Mouse (Mus musculus): ENCODE measurements around the gene Ncbp2.

Gene Ncbp2

DNA sequence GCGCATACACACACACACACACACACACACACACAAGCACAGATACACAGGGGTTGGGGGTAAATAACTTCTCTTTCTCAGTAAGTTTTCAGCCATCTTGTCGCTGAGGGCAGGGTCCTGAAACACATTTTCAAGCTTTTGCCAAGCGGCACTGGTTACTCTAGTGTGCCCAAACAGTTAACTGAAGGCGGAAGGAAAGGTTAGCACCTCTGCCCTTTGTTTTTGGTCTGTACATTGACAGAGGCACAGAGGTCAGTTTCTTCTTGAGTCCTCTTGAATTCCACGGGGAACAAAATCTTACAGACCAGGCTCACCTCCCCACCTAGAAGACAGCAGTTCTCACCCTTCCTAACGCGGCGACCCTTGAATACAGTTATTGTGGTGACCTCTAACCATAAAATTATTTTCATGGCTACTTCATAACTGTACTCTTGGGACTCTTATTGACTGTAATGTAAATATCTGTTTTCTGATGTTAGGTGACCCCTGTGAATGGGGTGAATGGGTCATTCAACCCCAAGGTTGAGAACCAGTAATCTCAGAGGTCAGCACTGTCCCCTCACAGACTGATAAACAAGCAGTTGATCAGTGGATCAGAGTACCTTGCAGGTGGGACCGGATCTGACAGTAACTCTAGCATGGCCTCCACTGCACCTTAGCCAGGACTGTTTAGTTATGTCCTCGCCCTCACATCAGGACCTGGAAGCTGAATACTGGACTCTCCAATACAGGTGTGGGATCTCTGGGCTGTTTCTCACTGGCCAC lies 60.4 kb downstream of the Ncbp2 start:
- DNase-seq (ENCODE audit: low read depth in 1 of 2, low spot score in 2 of 2): no peak

DNA sequence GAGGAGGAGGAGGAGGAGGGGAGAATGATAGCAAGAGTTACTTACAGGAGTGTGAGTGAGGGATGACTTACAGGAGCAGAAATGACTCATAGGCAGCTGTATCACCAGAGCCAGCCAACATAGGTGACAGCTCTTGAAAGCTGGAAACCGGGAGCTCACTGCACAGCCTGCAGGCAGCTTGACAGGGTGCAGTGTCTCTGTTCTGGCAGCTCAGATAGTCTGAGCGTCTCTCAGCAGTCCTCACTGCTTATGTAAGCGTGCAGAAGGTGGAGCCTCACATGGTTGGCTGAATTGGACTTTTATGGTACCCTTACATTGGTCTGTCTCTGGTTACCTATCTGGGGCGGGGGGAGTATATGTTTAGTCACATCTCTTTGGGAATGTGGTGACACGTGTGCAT lies 61.6 kb downstream of the Ncbp2 start:
- no peak for DNase-seq (ENCODE audit: low read depth in 1 of 2, low spot score in 2 of 2)

DNA sequence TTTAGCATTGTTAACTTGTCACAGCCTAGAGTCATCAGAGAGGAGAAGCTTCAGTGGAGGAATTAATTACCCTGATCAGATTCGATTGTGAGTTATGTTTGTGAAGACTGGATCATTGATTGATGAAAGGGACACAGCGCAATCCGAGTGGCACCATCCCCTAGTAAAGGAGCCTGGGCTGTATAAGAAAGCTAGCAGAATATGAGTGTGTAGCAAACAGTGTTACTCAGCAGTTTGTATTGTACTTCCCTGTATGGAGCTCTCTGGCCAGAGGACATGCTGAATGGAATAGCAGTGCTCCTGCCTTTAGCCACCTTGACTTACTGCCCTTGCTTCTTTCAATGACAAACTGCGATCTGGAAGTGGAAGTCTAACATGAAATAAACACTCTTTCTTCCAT lies 62.0 kb downstream of the Ncbp2 start:
- DNase-seq (ENCODE audit: low read depth in 1 of 2, low spot score in 2 of 2): no peak

Data from monocyte, adult 2 months (primary cell).